ENCODE assay signal across 8 mouse cellular contexts in the genomic region with DNA sequence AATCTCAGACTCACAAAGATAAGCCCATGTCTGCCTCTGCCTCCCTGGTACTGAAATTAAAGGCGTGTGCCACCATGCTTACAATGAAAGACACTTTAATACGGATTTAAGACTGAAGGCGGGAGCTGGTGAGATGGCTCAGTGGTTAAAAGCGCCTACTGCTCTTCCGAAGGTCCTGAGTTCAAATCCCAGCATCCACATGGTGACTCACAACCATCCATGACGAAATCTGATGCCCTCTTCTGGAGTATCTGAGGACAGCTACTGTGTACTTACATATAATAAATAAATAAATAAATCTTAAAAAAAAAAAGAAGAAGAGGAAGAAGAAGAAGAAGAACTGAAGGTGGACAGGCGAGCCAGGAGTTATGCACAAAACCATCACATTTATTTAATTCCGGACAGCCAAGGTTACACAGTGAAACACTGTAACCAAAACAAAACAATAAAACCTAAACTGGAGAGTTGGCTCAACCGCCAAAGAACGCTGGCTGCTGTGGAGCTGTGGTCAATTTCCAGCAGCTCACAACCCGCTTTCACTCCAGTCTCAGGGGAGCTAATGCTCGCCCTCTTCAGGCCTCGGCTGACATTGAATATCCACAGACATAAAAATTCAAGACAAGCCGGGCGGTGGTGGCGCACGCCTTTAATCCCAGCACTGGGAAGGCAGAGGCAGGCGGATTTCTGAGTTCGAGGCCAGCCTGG. TPM values are rescaled to one million over a fixed set of nuclear protein-coding genes. Genes with fewer than 3 reads are reported as not detected.
DNase-seq lines count a peak whose midpoint lies in the region; ATAC-seq lines count a peak whose summit lies in the region.

No protein-coding gene starts in this region.

- DNase-seq in 3134 (ENCODE audit: extremely low read depth, insufficient read length, low spot score) = peak; percentile 64
- peak; percentile 35 for DNase-seq in Muller cell, postnatal 12 days (ENCODE audit: inconsistent ontology term)
- DNase-seq in cerebellum, postnatal 14 days = peak; percentile 47 to 55
- DNase-seq in gastrocnemius, postnatal 25 days = peak; percentile 68
- no peak for DNase-seq in intestine, embryonic 14.5 days (ENCODE audit: low spot score)
- DNase-seq in thymus, postnatal 4 days = peak; percentile 66

- peak overlapping the region; percentile 92 for H3K27ac ChIP-seq in intestine, embryonic 14.5 days (ENCODE audit: low read depth)
- peak overlapping the region; percentile 92 for H3K27ac ChIP-seq in liver, embryonic 15.5 days (replicated peaks)
- H3K27ac ChIP-seq in neural tube, embryonic 12.5 days = no peak overlapping the region

- no peak for ATAC-seq in intestine, embryonic 14.5 days (replicated peaks; ENCODE audit: low FRiP score, low TSS enrichment, low read depth)
- peak; percentile 8; the same call in 1 of the 2 replicates for ATAC-seq in liver, embryonic 15.5 days (ENCODE audit: insufficient read depth)
- 0 out of 2 replicates have a peak, but pooled peaks have one; percentile 25 for ATAC-seq in neural tube, embryonic 12.5 days (ENCODE audit: low FRiP score, low read depth)

- no peaks in the 10 kb centered on the region for H3K9me3 ChIP-seq in intestine, embryonic 14.5 days (ENCODE audit: control insufficient read depth, low read length)
- H3K9me3 ChIP-seq in liver, embryonic 15.5 days (replicated peaks) = no peaks in the 10 kb centered on the region
- no peaks in the 10 kb centered on the region for H3K9me3 ChIP-seq in neural tube, embryonic 12.5 days

- H3K36me3 ChIP-seq in intestine, embryonic 14.5 days (ENCODE audit: control insufficient read depth, insufficient read depth, low read length) = peaks cover 8% of the 10 kb centered on the region; the same call in 1 of the 2 replicates
- peaks cover 17% of the 10 kb centered on the region for H3K36me3 ChIP-seq in liver, embryonic 15.5 days (replicated peaks)
- no peaks in the 10 kb centered on the region for H3K36me3 ChIP-seq in neural tube, embryonic 12.5 days

- peak overlapping the region; percentile 67 for H3K4me2 ChIP-seq in intestine, embryonic 14.5 days (ENCODE audit: low read length)
- peak overlapping the region; percentile 83 for H3K4me2 ChIP-seq in liver, embryonic 15.5 days
- peak overlapping the region; percentile 85 for H3K4me2 ChIP-seq in neural tube, embryonic 12.5 days (replicated peaks)

- H3K27me3 ChIP-seq in intestine, embryonic 14.5 days (replicated peaks; ENCODE audit: control insufficient read depth, insufficient read depth, low read length) = no peaks in the 10 kb centered on the region
- no peaks in the 10 kb centered on the region for H3K27me3 ChIP-seq in liver, embryonic 15.5 days
- H3K27me3 ChIP-seq in neural tube, embryonic 12.5 days (replicated peaks) = no peaks in the 10 kb centered on the region

- peaks cover 16% of the 10 kb centered on the region; the same call in 1 of the 2 replicates for H3K4me1 ChIP-seq in intestine, embryonic 14.5 days (replicated peaks; ENCODE audit: control insufficient read depth, insufficient read depth, low read length)
- H3K4me1 ChIP-seq in liver, embryonic 15.5 days (replicated peaks) = peaks cover 51% of the 10 kb centered on the region
- H3K4me1 ChIP-seq in neural tube, embryonic 12.5 days = peaks cover 9% of the 10 kb centered on the region

- peak overlapping the region; percentile 99 for H3K4me3 ChIP-seq in intestine, embryonic 14.5 days (ENCODE audit: low read depth, low read length)
- H3K4me3 ChIP-seq in liver, embryonic 15.5 days (replicated peaks) = peak overlapping the region; percentile 86
- H3K4me3 ChIP-seq in neural tube, embryonic 12.5 days = peak overlapping the region; percentile 96; the same call in 1 of the 2 replicates

- 79% methylated on average over 19 of the region's 19 CpGs for WGBS in intestine, embryonic 14.5 days
- 36% methylated on average over 19 of the region's 19 CpGs for WGBS in liver, embryonic 15.5 days (ENCODE audit: insufficient replicate concordance)
- 81% methylated on average over 19 of the region's 19 CpGs for WGBS in neural tube, embryonic 12.5 days

- H3K9ac ChIP-seq in intestine, embryonic 14.5 days (ENCODE audit: low read length) = peak overlapping the region; percentile 97
- H3K9ac ChIP-seq in liver, embryonic 15.5 days = peak overlapping the region; percentile 52
- peak overlapping the region; percentile 93 for H3K9ac ChIP-seq in neural tube, embryonic 12.5 days

RNA-seq across cellular contexts. Expression of a gene that starts 0.8 kb away (rescaled TPM):
- 10 to 100 TPM; 52.8 to 54.3 TPM for total RNA-seq in gastrocnemius, postnatal 25 days (2021)
- polyA plus RNA-seq in intestine, embryonic 14.5 days (2014; fragmentation: Nextera tagmentation; extraction: Ambion mirVana) = 74.5 and 78.9 TPM in 2 replicates
- 29.9 and 35.3 TPM in 2 replicates for polyA plus RNA-seq in liver, embryonic 15.5 days (2015; fragmentation: Nextera tagmentation; extraction: Ambion mirVana)
- polyA plus RNA-seq in neural tube, embryonic 12.5 days (2016; fragmentation: Nextera tagmentation; extraction: Ambion mirVana) = 98.5 and 110 TPM in 2 replicates

RNA-seq across cellular contexts. Expression of a gene that starts 11.1 kb away (rescaled TPM):
- 100 to 1,000 TPM; 361 to 390 TPM for total RNA-seq in gastrocnemius, postnatal 25 days (2021)
- polyA plus RNA-seq in intestine, embryonic 14.5 days (2014; fragmentation: Nextera tagmentation; extraction: Ambion mirVana) = 1,380 and 1,495 TPM in 2 replicates
- polyA plus RNA-seq in liver, embryonic 15.5 days (2015; fragmentation: Nextera tagmentation; extraction: Ambion mirVana) = 540 and 619 TPM in 2 replicates
- 540 and 574 TPM in 2 replicates for polyA plus RNA-seq in neural tube, embryonic 12.5 days (2016; fragmentation: Nextera tagmentation; extraction: Ambion mirVana)

RNA-seq across cellular contexts. Expression of a gene that starts 27.5 kb away (rescaled TPM):
- 10 to 100 TPM; 41.8 to 43.9 TPM for total RNA-seq in gastrocnemius, postnatal 25 days (2021)
- 183 and 198 TPM in 2 replicates for polyA plus RNA-seq in intestine, embryonic 14.5 days (2014; fragmentation: Nextera tagmentation; extraction: Ambion mirVana)
- polyA plus RNA-seq in liver, embryonic 15.5 days (2015; fragmentation: Nextera tagmentation; extraction: Ambion mirVana) = 78.3 and 85.2 TPM in 2 replicates
- polyA plus RNA-seq in neural tube, embryonic 12.5 days (2016; fragmentation: Nextera tagmentation; extraction: Ambion mirVana) = 174 and 180 TPM in 2 replicates

RNA-seq across cellular contexts. Expression of a gene that starts 33.0 kb away (rescaled TPM):
- 1 to 10 TPM; 4.7 to 7.3 TPM for total RNA-seq in gastrocnemius, postnatal 25 days (2021)
- 54.3 and 68.4 TPM in 2 replicates for polyA plus RNA-seq in intestine, embryonic 14.5 days (2014; fragmentation: Nextera tagmentation; extraction: Ambion mirVana)
- polyA plus RNA-seq in liver, embryonic 15.5 days (2015; fragmentation: Nextera tagmentation; extraction: Ambion mirVana) = 4.5 and 5.1 TPM in 2 replicates
- polyA plus RNA-seq in neural tube, embryonic 12.5 days (2016; fragmentation: Nextera tagmentation; extraction: Ambion mirVana) = 58.9 and 63.3 TPM in 2 replicates

RNA-seq across cellular contexts. Expression of a gene that starts 37.3 kb away (rescaled TPM):
- not detected for total RNA-seq in gastrocnemius, postnatal 25 days (2021)
- polyA plus RNA-seq in intestine, embryonic 14.5 days (2014; fragmentation: Nextera tagmentation; extraction: Ambion mirVana) = 6.4 and 6.8 TPM in 2 replicates
- polyA plus RNA-seq in liver, embryonic 15.5 days (2015; fragmentation: Nextera tagmentation; extraction: Ambion mirVana) = not detected in 2 replicates
- 80.4 and 82.2 TPM in 2 replicates for polyA plus RNA-seq in neural tube, embryonic 12.5 days (2016; fragmentation: Nextera tagmentation; extraction: Ambion mirVana)
